Mouse (Mus musculus): ENCODE data around the gene Fbxo42.

The Fbxo42 gene

DNA sequence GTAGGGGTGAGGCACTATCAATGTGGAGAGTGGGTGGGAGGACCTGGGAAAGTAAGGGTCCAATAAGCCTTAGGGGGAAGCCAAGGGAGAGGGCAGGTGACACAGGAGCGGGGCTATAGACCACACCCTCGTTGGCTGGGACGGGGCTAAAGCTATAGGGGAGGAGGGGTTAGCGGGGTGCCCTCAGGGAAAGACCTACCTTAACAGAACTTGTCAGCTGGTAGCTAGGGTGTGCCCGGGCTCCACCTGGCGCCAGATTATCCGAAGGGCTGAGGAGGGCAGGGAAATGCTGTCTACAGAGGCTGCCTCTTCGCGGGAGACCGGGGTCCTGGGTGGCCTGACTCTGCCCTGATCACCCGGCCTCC is 100.9 kb downstream of the Fbxo42 start:
- no peak for DNase-seq (ENCODE audit: low spot score in 2 of 2)

DNA sequence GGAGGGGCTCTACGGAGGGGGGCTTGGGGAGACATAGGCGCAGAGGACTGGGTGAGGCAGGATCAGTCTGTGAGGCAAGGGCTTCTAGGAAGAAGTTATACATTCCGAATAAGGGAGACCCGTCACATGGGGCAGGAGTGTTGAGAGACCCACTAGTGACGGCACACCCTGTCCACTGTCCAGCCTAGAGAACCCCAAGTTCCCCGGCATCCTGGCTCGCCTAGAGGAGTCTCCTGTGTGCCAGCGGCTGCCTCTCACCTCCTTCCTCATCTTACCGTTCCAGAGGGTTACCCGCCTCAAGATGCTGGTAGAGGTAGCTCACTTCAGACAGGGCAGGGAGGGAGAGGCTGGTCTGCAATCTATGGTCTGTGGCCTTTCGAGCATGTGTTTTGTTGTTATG is 101.7 kb downstream of the Fbxo42 start:
- no peak for DNase-seq (ENCODE audit: low spot score in 2 of 2)

DNA sequence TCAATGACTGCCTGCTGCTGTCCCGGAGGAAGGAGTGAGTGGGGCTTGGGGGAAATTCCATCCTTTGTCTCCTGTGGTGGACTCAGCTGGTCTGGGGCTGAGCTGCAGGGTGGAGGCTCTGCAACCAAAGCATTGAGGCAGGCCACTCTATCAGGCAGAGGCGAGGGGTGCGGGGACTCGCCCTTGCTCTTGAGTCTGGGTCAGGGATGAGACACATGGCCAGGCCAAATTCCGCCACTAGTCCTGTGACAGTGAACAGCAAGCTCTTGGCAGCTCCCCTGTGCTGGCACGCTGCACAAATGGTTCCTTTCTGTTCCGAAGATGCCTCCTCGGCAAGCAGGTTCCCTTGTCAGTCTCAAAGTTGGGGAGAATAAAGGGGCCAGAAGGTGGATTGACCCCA is 103.4 kb downstream of the Fbxo42 start:
- no peak for DNase-seq (ENCODE audit: low spot score in 2 of 2)

DNA sequence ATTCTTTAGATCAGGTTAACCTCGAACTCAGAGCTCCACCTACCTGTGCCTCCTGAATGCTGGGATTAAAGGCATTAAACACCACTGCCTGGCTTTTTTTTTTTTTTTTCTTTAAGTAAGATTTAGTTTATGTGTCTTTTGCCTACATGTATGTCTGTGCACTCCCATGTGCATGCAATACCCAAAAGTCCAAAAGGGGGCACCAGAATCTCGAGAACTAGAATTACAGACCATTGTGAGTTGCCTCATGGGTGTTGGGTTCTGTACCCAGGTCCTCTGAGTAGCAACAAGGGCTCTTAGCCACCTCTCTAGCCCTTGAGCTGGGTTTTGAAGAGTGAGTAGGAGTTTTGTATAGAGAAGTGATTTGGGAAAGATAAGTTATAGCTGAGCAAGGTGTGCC is 104.9 kb downstream of the Fbxo42 start:
- no peak for DNase-seq (ENCODE audit: low spot score in 2 of 2)
